Mouse (Mus musculus) liver, embryonic 14.5 days (tissue): Measurements from ENCODE around the gene Olfr963. TPM values are rescaled to one million over a fixed set of nuclear protein-coding genes. Genes with fewer than 3 reads are reported as not detected.

Source experiments
- ATAC-seq: fragments of 200-750 bp; cut with Nextera tagmentation; 2 replicates; pipeline ENCODE4 v1.8.0; 2017; ENCODE audit warnings: moderate number of reproducible peaks, mild to moderate bottlenecking, moderate library complexity; ENCODE audit not compliant: insufficient read depth
- DNase-seq, 3 experiments: peaks; one replicate each; pipeline ENCODE4 v3.0.0-alpha.2; 2012 to 2013; ENCODE audit warnings: low read depth in 3 of 3, low spot score in 3 of 3
- H3K27ac ChIP-seq: fragments of 300-500 bp; sonication (generic); 2 replicates; pipeline ENCODE4 v1.5.1; 2014; ENCODE audit warnings: moderate library complexity, mild to moderate bottlenecking, control low read depth, inconsistent platforms
- H3K27me3 ChIP-seq: fragments of 300-500 bp; sonication (generic); 2 replicates; pipeline ENCODE4 v1.6.1; 2014; ENCODE audit warnings: mild to moderate bottlenecking, low read length, moderate library complexity; ENCODE audit not compliant: control insufficient read depth, insufficient read depth
- H3K36me3 ChIP-seq: fragments of 300-500 bp; sonication (generic); replicated peaks from 2 replicates; pipeline ENCODE4 v1.6.1; 2014; ENCODE audit warnings: low read depth; ENCODE audit not compliant: control insufficient read depth, insufficient read depth
- H3K4me1 ChIP-seq, 2 experiments: fragments of 200-500 bp in 1 of 2; fragments of 300-500 bp in 1 of 2; sonication (generic) in 1 of 2; replicated peaks; 2 replicates each; pipeline ENCODE4 v1.6.1; 2012 to 2014; ENCODE audit warnings: antibody characterized with exemption in 1 of 2, inconsistent platforms in 1 of 2, low read length in 1 of 2; ENCODE audit not compliant: control insufficient read depth in 2 of 2, insufficient read depth in 2 of 2
- H3K4me2 ChIP-seq: fragments of 300-500 bp; sonication (generic); 2 replicates; pipeline ENCODE4 v1.6.1; 2014; ENCODE audit warnings: low read depth, mild to moderate bottlenecking, control low read depth, moderate library complexity
- H3K4me3 ChIP-seq, 2 experiments: fragments of 200-500 bp in 1 of 2; fragments of 300-500 bp in 1 of 2; sonication (generic) in 1 of 2; 2 replicates each; pipeline ENCODE4 v1.5.1; 2012 to 2014; ENCODE audit warnings: low read depth in 2 of 2, low read length in 2 of 2, mild to moderate bottlenecking in 2 of 2, control low read depth in 1 of 2, inconsistent platforms in 1 of 2, moderate library complexity in 1 of 2; ENCODE audit not compliant: insufficient read depth in 1 of 2
- H3K9ac ChIP-seq: fragments of 300-500 bp; sonication (generic); replicated peaks from 2 replicates; pipeline ENCODE4 v1.6.1; 2014; ENCODE audit warnings: mild to moderate bottlenecking, control low read depth, moderate library complexity
- H3K9me3 ChIP-seq: fragments of 300-500 bp; sonication (generic); 2 replicates; pipeline ENCODE4 v1.6.1; 2016; ENCODE audit warnings: low read length, mixed read lengths; ENCODE audit not compliant: control insufficient read depth
- CTCF ChIP-seq: IDR thresholded peaks from 2 replicates; pipeline ENCODE4 v1.5.1; 2016; ENCODE audit warnings: antibody characterized with exemption, low read depth, control low read depth
- EP300 ChIP-seq: IDR thresholded peaks from 2 replicates; pipeline ENCODE4 v1.6.1; 2016; ENCODE audit warnings: antibody characterized with exemption, low read depth
- whole genome bisulfite sequencing: fragments of 180-500 bp; shearing (Covaris S2); extraction: QIAGEN DNeasy Blood & Tissue Kit; methylation state at CpG from one replicate; pipeline ENCODE4 v1.1.7; 2014; ENCODE audit not compliant: insufficient replicate concordance; 5-methylcytosine and 5-hydroxymethylcytosine counted together
- polyA plus RNA-seq, 2 experiments: library from polyadenylated mRNA; depleted of rRNA in 1 of 2; stranded (reverse) in 1 of 2; unstranded in 1 of 2; fragments of >200 nt; fragmentation: Nextera tagmentation in 1 of 2; extraction: Ambion mirVana in 1 of 2; gene quantifications; 2 replicates each; pipeline versions ENCODE4 v1.2.1 to v1.2.3; 2012 to 2014

Gene Olfr963
- polyA plus RNA-seq, 2 experiments: not detected

- H3K4me1 ChIP-seq: no peaks in the 10 kb centered on the region
- ATAC-seq (no peak), DNase-seq (no peak)
- WGBS: 8% methylated on average over 4 of the region's 4 CpGs
- H3K4me3 ChIP-seq: no peak overlapping the region
- H3K9ac ChIP-seq: no peak overlapping the region
- no peak overlapping the region for H3K27ac ChIP-seq
- H3K36me3 ChIP-seq: no peaks in the 10 kb centered on the region
- TF ChIP-seq EP300: no peak
- no peak for TF ChIP-seq CTCF
- no peaks in the 10 kb centered on the region for H3K9me3 ChIP-seq
- H3K27me3 ChIP-seq: no peaks in the 10 kb centered on the region
- no peak overlapping the region for H3K4me2 ChIP-seq
Measured at GRCm38 (mm10) chr9:39633913-39634594, 33.0 kb upstream of the Olfr963 start.

DNA sequence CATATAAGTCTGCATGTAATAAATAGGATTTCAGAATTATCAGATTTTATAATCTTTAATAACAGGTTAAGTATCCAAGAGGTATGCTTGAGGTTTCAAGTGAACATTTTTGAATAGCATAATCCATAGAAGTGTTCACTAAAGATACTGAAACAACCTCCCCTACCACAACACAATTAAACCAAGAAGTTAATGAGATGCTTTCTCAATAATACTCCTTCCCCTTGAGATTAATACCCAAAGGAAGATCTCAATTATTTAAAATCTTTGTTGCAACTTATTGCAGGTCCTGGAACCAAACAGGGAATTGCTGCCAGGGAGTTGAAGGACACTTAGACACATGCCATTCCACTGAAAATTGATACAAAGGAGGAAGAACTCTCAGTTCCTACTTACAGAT is 22.2 kb upstream of the Olfr963 start, which contains the start of gene Olfr961:
Olfr961 (plus strand) TSS at position 301 of the 400 bp plus-strand sequence.
- Histone ChIP-seq H3K36me3 (no peaks in the 10 kb centered on the region), H3K4me1 (no peaks in the 10 kb centered on the region), H3K27me3 (no peaks in the 10 kb centered on the region), H3K4me2 (no peak within 1 kb of the TSS), H3K9me3 (no peaks in the 10 kb centered on the region), H3K4me3 (no peak within 1 kb of the TSS), H3K27ac (no peak within 1 kb of the TSS), H3K9ac (no peak within 1 kb of the TSS)
- no peak for TF ChIP-seq EP300
- TF ChIP-seq CTCF: no peak
- ATAC-seq: no peak
- DNase-seq: no peak

DNA sequence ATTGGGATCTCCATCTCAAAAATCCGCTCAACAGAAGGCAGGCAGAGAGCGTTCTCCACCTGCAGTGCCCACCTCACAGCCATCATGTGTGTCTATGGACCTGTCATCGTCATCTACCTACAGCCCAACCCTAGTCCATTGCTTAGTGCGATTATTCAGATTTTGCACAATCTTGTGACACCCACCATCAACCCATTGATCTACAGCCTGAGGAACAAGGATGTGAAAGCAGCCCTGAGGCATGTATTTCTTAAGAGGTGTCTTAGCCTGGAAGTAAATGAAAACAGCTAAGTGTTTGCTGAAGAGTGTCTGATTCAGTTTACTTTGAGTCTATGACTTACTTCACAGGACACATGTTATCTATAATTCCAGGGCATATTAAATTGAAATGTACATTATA is 19.6 kb upstream of the Olfr963 start:
- no peak overlapping the region for H3K27ac ChIP-seq
- 59% methylated on average over 4 of the region's 4 CpGs for WGBS
- ATAC-seq: no peak
- no peak overlapping the region for H3K9ac ChIP-seq
- H3K4me2 ChIP-seq: no peak overlapping the region
- DNase-seq: no peak
- H3K4me1 ChIP-seq: no peaks in the 10 kb centered on the region
- H3K27me3 ChIP-seq: no peaks in the 10 kb centered on the region
- H3K36me3 ChIP-seq: no peaks in the 10 kb centered on the region
- H3K9me3 ChIP-seq: no peaks in the 10 kb centered on the region
- no peak for TF ChIP-seq CTCF
- no peak for TF ChIP-seq EP300
- no peak overlapping the region for H3K4me3 ChIP-seq

GRCm38 (mm10) chr9:39654756-39655396 is 12.1 kb upstream of the Olfr963 start:
- ATAC-seq (no peak), DNase-seq (no peak)
- H3K27ac ChIP-seq: no peak overlapping the region
- H3K27me3 ChIP-seq: no peaks in the 10 kb centered on the region
- no peaks in the 10 kb centered on the region for H3K36me3 ChIP-seq
- H3K9me3 ChIP-seq: no peaks in the 10 kb centered on the region
- no peak overlapping the region for H3K9ac ChIP-seq
- no peak overlapping the region for H3K4me3 ChIP-seq
- H3K4me1 ChIP-seq: no peaks in the 10 kb centered on the region
- 48% methylated on average over 6 of the region's 6 CpGs for WGBS
- TF ChIP-seq CTCF (no peak), EP300 (no peak)
- no peak overlapping the region for H3K4me2 ChIP-seq

- Histone ChIP-seq H3K36me3 (no peaks in the 10 kb centered on the region), H3K4me2 (no peak overlapping the region), H3K4me1 (no peaks in the 10 kb centered on the region), H3K27me3 (no peaks in the 10 kb centered on the region), H3K27ac (no peak overlapping the region), H3K9me3 (no peaks in the 10 kb centered on the region), H3K4me3 (no peak overlapping the region), H3K9ac (no peak overlapping the region)
- 49% methylated on average over 2 of the region's 2 CpGs for WGBS
- TF ChIP-seq EP300: no peak
- no peak for ATAC-seq
- DNase-seq: no peak
Measured at GRCm38 (mm10) chr9:39669723-39670122, 2.7 kb downstream of the Olfr963 start.
